Mouse (Mus musculus) urinary bladder, postnatal 10 days (tissue): ENCODE measurements around the gene Muc2.

Experiments
- DNase-seq: peaks from one replicate; pipeline ENCODE4 v3.0.0; 2022; ENCODE audit warnings: low spot score

Muc2 gene

GRCm38 (mm10) chr7:141770521-141770920, 80.4 kb downstream of the Muc2 start:
- no peak for DNase-seq

- no peak for DNase-seq
Observed at GRCm38 (mm10) chr7:141770988-141771387, 80.8 kb downstream of the Muc2 start.

GRCm38 (mm10) chr7:141772058-141772557, 82.0 kb downstream of the Muc2 start:
- no peak for DNase-seq

- DNase-seq, result no peak
Observed at GRCm38 (mm10) chr7:141774855-141775254, 84.7 kb downstream of the Muc2 start.

- DNase-seq, result no peak
Observed at GRCm38 (mm10) chr7:141776199-141776598, 86.1 kb downstream of the Muc2 start.

GRCm38 (mm10) chr7:141788677-141789452, 98.7 kb downstream of the Muc2 start, which contains the start of gene Muc5ac:
Muc5ac (plus strand) TSS chr7:141788972.
- no peak for DNase-seq

GRCm38 (mm10) chr7:141794251-141794650, 104.1 kb downstream of the Muc2 start:
- no peak for DNase-seq

- no peak for DNase-seq
Observed at GRCm38 (mm10) chr7:141803206-141803605, 113.1 kb downstream of the Muc2 start.
